Mouse (Mus musculus): ENCODE results near the gene Lypla2. TPM values are rescaled to one million over a fixed set of nuclear protein-coding genes. Genes with fewer than 3 reads are reported as not detected.

Lypla2 gene
- polyA plus RNA-seq, 1 experiment from 2014 or later, result 115 TPM

GRCm38 (mm10) chr4:135968271-135968869 lies 4.1 kb downstream of the Lypla2 start:
- Histone ChIP-seq H3K9ac (replicated peaks; ENCODE audit: low read depth) (no peak overlapping the region), H3K9me3 (ENCODE audit: low read length) (no peaks in the 10 kb centered on the region), H3K4me1 (ENCODE audit: insufficient read depth, low read depth, low read length) (peaks cover 4% of the 10 kb centered on the region; the same call in 1 of the 2 replicates), H3K4me2 (replicated peaks; ENCODE audit: low read depth, low read length) (no peak overlapping the region), H3K27me3 (replicated peaks; ENCODE audit: insufficient read depth, low read length) (no peaks in the 10 kb centered on the region), H3K36me3 (ENCODE audit: insufficient read depth, low read length) (peaks cover 16% of the 10 kb centered on the region; the same call in 1 of the 2 replicates), H3K4me3 (ENCODE audit: low read depth, low read length) (no peak overlapping the region), H3K27ac (ENCODE audit: low read length) (no peak overlapping the region)
- no peak for ATAC-seq
- no peak for TF ChIP-seq EP300 (IDR thresholded peaks at IDR 0.05)
- no peak for TF ChIP-seq CTCF (IDR thresholded peaks at IDR 0.05)
- 58% methylated on average over 13 of the region's 19 CpGs for WGBS
- no peak for DNase-seq (ENCODE audit: low spot score)

GRCm38 (mm10) chr4:135967086-135967760 lies 5.2 kb downstream of the Lypla2 start:
- Histone ChIP-seq H3K27ac (ENCODE audit: low read length) (no peak overlapping the region), H3K4me2 (replicated peaks; ENCODE audit: low read depth, low read length) (no peak overlapping the region), H3K4me3 (ENCODE audit: low read depth, low read length) (no peak overlapping the region), H3K4me1 (ENCODE audit: insufficient read depth, low read depth, low read length) (peaks cover 4% of the 10 kb centered on the region; the same call in 1 of the 2 replicates), H3K27me3 (replicated peaks; ENCODE audit: insufficient read depth, low read length) (no peaks in the 10 kb centered on the region), H3K36me3 (ENCODE audit: insufficient read depth, low read length) (peaks cover 16% of the 10 kb centered on the region; the same call in 1 of the 2 replicates), H3K9ac (replicated peaks; ENCODE audit: low read depth) (no peak overlapping the region), H3K9me3 (ENCODE audit: low read length) (no peaks in the 10 kb centered on the region)
- ATAC-seq (no peak), DNase-seq (ENCODE audit: low spot score) (no peak)
- TF ChIP-seq CTCF (IDR thresholded peaks at IDR 0.05) (no peak), EP300 (IDR thresholded peaks at IDR 0.05) (no peak)
- WGBS, result 84% methylated on average over 18 of the region's 18 CpGs

DNA sequence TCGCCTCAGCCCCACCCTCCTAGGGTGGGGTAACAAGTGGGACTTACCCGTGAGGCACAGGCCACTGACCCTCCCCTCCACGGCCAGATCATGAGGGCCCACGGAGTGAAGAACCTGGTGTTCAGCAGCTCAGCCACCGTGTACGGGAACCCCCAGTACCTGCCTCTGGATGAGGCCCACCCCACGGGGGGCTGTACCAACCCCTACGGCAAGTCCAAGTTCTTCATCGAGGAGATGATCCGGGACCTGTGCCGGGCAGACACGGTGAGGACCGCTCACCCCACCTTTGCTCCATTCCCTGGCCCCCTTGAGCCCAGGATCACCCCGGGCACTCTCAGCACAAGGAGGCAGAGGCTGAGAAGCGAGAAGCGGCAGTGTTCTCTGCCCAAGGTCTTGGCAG lies 6.1 kb downstream of the Lypla2 start:
- ATAC-seq (no peak), DNase-seq (ENCODE audit: low spot score) (no peak)
- no peak for TF ChIP-seq EP300 (IDR thresholded peaks at IDR 0.05)
- TF ChIP-seq CTCF (IDR thresholded peaks at IDR 0.05), result no peak
- Histone ChIP-seq H3K36me3 (ENCODE audit: insufficient read depth, low read length) (peaks cover 16% of the 10 kb centered on the region; the same call in 1 of the 2 replicates), H3K9ac (replicated peaks; ENCODE audit: low read depth) (no peak overlapping the region), H3K4me3 (ENCODE audit: low read depth, low read length) (no peak overlapping the region), H3K27ac (ENCODE audit: low read length) (no peak overlapping the region), H3K4me2 (replicated peaks; ENCODE audit: low read depth, low read length) (no peak overlapping the region), H3K4me1 (ENCODE audit: insufficient read depth, low read depth, low read length) (no peaks in the 10 kb centered on the region; the same call in 1 of the 2 replicates), H3K9me3 (ENCODE audit: low read length) (no peaks in the 10 kb centered on the region), H3K27me3 (replicated peaks; ENCODE audit: insufficient read depth, low read length) (no peaks in the 10 kb centered on the region)
- 89% methylated on average over 16 of the region's 16 CpGs for WGBS

DNA sequence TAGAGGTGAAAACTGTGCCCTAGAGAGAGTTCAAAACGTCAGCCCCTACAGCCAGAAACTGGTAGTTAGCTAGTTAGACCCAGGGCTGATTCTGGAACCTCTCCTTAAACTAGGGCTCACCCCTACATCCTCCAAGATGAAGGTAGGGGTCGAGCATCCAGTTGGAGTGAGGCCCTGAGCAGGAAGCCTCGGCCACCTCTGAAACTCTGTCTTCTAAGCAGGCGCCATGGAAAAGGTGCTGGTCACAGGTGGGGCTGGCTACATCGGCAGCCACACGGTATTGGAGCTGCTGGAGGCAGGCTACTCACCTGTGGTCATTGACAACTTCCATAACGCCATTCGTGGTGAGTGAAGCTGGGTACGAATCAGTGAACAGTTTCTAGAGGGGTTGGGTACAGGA lies 7.3 kb downstream of the Lypla2 start:
- Histone ChIP-seq H3K4me2 (replicated peaks; ENCODE audit: low read depth, low read length) (no peak overlapping the region), H3K27ac (ENCODE audit: low read length) (peak overlapping the region; percentile 85), H3K9me3 (ENCODE audit: low read length) (no peaks in the 10 kb centered on the region), H3K36me3 (ENCODE audit: insufficient read depth, low read length) (peaks cover 16% of the 10 kb centered on the region; the same call in 1 of the 2 replicates), H3K4me1 (ENCODE audit: insufficient read depth, low read depth, low read length) (no peaks in the 10 kb centered on the region), H3K4me3 (ENCODE audit: low read depth, low read length) (no peak overlapping the region), H3K9ac (replicated peaks; ENCODE audit: low read depth) (no peak overlapping the region), H3K27me3 (replicated peaks; ENCODE audit: insufficient read depth, low read length) (no peaks in the 10 kb centered on the region)
- TF ChIP-seq EP300 (IDR thresholded peaks at IDR 0.05), result no peak
- no peak for TF ChIP-seq CTCF (IDR thresholded peaks at IDR 0.05)
- ATAC-seq, result no peak
- DNase-seq (ENCODE audit: low spot score), result no peak
- WGBS, result 77% methylated on average over 9 of the region's 9 CpGs

GRCm38 (mm10) chr4:135964426-135964825 lies 8.0 kb downstream of the Lypla2 start:
- peak overlapping the region; percentile 78 for H3K9ac ChIP-seq (replicated peaks; ENCODE audit: low read depth)
- H3K27ac ChIP-seq (ENCODE audit: low read length), result peak overlapping the region; percentile 85
- H3K27me3 ChIP-seq (replicated peaks; ENCODE audit: insufficient read depth, low read length), result no peaks in the 10 kb centered on the region
- DNase-seq (ENCODE audit: low spot score) (peak; percentile 89), ATAC-seq (peak; percentile 78)
- WGBS, result 2% methylated on average over 12 of the region's 12 CpGs
- H3K4me3 ChIP-seq (ENCODE audit: low read depth, low read length), result peak overlapping the region; percentile 66
- H3K9me3 ChIP-seq (ENCODE audit: low read length), result no peaks in the 10 kb centered on the region
- H3K4me2 ChIP-seq (replicated peaks; ENCODE audit: low read depth, low read length), result peak overlapping the region; percentile 98
- peaks cover 18% of the 10 kb centered on the region for H3K36me3 ChIP-seq (ENCODE audit: insufficient read depth, low read length)
- H3K4me1 ChIP-seq (ENCODE audit: insufficient read depth, low read depth, low read length), result no peaks in the 10 kb centered on the region
- peak; percentile 34 for TF ChIP-seq CTCF (IDR thresholded peaks at IDR 0.05)
- TF ChIP-seq EP300 (IDR thresholded peaks at IDR 0.05), result no peak

- H3K9me3 ChIP-seq (ENCODE audit: low read length), result no peaks in the 10 kb centered on the region
- H3K27me3 ChIP-seq (replicated peaks; ENCODE audit: insufficient read depth, low read length), result no peaks in the 10 kb centered on the region
- WGBS, result 0% methylated on average over 56 of the region's 56 CpGs
- H3K4me2 ChIP-seq (replicated peaks; ENCODE audit: low read depth, low read length), result peak within 1 kb of the TSS; percentile 98
- peak within 1 kb of the TSS; percentile 97 for H3K27ac ChIP-seq (ENCODE audit: low read length)
- DNase-seq (ENCODE audit: low spot score), result peak; percentile 98
- peaks cover 20% of the 10 kb centered on the region for H3K36me3 ChIP-seq (ENCODE audit: insufficient read depth, low read length)
- H3K4me1 ChIP-seq (ENCODE audit: insufficient read depth, low read depth, low read length), result no peaks in the 10 kb centered on the region
- ATAC-seq, result peak; percentile 93
- H3K9ac ChIP-seq (replicated peaks; ENCODE audit: low read depth), result peak within 1 kb of the TSS; percentile 78
- TF ChIP-seq CTCF (IDR thresholded peaks at IDR 0.05) (no peak), EP300 (IDR thresholded peaks at IDR 0.05) (peak; percentile 83)
- peak within 1 kb of the TSS; percentile 66 for H3K4me3 ChIP-seq (ENCODE audit: low read depth, low read length)
Observed at GRCm38 (mm10) chr4:135963457-135964193, 8.8 kb downstream of the Lypla2 start, which contains the start of gene Gale. Gene Gale, plus strand, starts transcription at chr4:135963727.
